Mouse (Mus musculus): ENCODE data around the gene Bsdc1.
"Not testable (repeated sequence)": the region's sequence is repeated elsewhere in the genome, so short reads cannot be mapped to it uniquely, and the experiment has no call there.

The Bsdc1 gene

DNA sequence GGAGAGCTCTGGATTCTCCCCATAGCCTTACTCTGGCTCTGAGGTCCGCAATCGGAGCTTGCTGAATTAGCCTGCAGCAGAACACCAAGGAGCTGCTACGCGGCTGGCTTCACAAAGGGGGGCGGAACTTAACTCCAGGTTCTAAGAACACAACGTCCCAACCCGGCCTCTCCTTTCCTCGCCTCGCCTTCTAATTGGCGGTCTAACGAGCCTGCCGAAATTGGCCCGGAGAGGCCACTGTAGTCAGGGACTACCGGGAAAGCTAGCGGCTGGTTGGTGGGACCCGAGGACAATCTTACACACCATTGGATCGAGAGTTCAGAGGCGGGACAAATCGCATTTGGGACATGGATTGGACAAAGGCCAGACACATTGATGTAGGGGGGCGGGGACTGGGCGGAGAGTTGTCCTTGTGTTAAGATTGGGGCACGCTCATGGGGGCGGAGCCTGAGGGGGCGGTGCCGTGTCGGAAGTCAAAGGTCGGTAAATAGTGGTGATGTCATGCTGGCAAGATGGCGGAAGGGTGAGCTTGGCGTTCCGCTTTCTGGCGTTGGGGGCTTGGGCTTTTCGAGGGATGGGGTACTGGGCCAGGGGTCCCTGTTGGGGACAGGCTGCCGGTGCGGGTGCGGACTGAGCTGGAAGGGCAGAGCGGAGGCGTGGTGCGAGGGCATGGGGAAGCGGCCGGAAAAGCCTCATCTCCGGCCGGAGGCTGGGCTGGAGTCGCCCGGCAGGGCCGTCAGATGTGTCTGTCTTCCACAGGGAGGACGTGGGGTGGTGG lies at the start of gene Bsdc1:
TSS of gene Bsdc1 (plus strand) at position 399 of the 778 bp plus-strand sequence.
- peak; percentile 100 for DNase-seq (ENCODE audit: low read depth)

DNA sequence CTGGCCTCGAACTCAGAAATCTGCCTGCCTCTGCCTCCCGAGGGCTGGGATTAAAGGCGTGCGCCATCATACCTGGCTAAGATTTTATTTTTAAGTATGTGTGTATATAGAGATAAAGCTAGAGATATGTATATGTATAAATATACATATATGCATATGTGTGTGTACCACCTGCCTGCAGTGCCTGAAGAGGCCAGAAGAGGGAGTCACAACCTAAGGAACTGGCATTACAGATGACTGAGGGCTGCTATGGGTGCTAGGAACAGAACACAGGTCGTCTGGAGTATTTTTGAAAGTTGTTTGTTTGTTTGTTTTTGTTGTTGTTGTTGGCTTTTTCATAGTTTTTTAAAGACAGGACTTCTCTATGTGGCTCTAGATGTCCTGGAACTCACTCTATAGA lies 45.5 kb upstream of the Bsdc1 start:
- no peak for DNase-seq (ENCODE audit: low read depth)

DNA sequence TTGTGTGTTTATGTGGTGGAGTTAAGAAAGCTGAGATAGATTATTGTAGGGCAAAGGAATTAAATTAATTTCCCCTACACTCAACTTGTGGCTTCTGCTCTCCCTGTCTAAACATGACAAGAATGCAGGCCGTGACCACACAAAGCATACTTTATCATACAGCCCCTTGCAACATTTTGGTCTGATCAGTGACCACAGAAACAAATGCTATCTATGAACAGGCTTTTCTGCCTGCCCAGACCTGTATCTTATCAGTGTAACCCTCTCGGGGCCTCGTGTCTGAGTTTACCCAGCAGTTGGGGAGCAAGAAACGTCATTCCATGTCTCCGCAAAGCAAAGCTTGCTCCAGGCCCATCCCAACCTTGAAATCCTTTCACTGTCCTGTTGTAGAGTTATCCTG lies 44.9 kb upstream of the Bsdc1 start:
- DNase-seq (ENCODE audit: low read depth), result no peak

DNA sequence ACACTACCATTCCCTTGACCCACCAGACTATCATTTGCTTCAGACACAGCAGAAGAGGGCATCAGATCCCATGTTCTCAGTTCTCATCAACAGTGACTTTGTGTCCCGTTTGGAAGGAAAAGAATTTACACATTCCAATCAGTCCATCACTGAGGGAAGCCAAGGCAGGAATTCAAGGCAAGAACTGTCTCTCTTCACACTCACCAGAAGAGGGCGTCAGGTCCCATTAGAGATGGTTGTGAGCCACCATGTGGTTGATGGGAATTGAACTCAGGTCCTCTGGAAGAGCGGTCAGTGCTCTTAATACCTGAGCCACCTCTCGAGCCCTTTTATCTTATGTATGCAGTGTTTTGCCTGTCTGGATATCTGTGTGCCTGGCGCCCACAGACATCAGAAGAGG lies 43.1 kb upstream of the Bsdc1 start:
- DNase-seq (ENCODE audit: low read depth), result no peak

DNA sequence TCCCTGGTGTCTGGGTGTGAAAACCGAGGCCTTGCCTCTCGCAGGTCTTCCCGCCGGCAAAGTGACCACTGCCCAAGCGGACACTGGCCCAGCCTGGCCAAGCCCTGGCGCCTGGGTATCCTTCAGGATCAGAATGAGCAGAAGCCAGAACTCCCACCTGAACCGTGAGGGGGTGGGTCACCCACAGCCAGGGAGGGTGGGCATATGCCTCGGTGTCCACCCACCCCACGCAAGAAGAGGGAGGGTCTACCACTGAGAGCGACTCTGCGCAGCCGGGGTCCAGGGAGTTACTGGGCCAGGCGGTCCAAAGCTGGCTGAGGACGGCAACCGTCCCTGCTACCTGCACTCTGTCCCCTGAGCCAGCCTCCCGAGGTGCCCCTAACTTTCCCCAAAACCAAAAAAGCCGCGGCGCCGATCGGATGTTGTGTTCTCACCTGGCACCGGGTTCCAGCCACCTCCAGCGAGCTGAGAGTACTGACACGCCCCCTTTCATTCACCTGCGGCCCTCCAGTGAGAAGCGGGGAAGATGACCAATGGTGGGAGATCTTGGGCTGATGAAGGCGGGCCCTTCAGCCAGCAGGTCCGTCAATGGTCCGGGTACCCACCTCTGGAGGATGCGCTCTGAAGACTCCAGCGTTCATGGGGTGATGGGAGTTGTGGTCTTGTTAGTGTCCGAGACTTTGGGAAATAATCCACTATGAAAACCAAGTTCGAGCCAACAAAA lies 20.9 kb upstream of the Bsdc1 start, which contains the start of gene Zbtb8b:
TSS of gene Zbtb8b (minus strand) at position 514 of the 724 bp plus-strand sequence.
- DNase-seq (ENCODE audit: low read depth), result no peak

DNA sequence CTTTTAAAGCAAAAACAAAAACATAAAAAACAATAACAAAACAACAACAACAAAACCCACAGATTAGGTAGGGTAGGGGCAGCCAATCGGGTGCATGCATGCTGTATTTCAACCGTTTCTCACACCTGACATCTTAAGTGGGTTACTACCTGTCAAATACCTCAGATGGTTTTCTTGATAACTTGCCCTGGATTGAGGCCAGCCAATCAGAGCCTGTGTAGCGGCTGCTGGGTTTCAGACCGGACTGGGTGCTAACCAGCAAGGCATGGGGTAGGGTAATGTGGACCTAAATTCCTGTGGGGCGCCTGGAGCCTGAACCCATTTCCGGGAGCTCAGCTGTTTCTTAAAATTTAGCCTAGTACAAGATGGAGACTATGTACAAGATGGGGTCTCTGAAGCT lies 20.2 kb upstream of the Bsdc1 start:
- no peak for DNase-seq (ENCODE audit: low read depth)

DNA sequence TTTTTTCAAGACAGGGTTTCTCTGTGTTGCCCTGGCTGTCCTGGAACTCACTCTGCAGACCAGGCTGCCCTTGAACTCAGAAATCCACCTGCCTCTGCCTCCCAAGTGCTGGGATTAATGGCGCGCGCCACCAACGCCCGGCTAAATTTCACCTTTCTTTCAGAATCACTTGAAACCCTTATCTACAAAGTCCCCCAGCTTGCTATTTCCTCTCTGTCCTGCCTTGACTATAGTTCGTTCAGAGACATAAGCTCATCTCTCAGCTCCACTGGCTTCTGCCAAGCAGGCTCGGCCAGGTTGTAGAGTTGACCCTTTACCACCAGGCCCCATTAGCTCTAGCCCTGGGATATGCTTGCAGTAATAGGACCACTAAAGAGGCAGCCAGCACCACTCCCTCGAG lies 14.0 kb upstream of the Bsdc1 start:
- no peak for DNase-seq (ENCODE audit: low read depth)

DNA sequence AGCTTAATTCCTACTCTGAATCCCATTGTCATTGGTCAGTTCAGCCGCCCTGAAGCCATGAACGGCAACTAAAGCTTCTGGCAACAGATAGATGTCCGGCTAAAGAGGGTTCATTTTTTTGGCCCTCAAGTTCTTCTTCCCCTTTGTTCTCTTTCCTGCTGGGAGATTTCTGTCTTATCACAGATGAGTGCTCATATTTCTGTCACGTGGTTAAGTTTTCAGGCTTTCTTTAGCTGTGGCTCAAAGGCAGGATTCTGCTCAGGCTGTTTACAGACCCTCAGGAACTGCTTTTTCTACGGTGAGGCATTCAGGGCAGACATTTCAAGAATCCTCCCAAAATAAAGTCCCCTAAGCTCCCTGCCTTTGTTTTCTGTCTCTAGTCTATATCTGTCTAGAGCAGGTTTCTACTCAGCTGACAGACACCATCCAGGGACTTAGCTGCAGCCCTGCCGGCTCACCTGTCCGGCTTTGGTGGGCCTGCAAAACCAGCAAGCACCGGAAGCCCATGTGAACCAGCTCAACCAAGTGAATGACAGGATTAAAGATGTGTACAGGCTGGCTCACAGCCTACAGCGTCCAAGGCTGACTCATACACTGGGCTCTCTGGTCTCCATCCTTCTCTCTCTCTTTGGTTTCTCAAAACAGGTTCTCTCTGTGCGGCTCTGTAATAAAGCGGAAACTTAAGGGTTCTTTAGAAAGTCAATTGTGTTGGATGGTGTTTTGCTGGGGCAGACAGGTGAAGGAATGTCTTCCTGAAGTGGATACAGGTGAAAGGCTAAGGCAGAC lies 13.4 kb upstream of the Bsdc1 start:
- no peak for DNase-seq (ENCODE audit: low read depth)

DNA sequence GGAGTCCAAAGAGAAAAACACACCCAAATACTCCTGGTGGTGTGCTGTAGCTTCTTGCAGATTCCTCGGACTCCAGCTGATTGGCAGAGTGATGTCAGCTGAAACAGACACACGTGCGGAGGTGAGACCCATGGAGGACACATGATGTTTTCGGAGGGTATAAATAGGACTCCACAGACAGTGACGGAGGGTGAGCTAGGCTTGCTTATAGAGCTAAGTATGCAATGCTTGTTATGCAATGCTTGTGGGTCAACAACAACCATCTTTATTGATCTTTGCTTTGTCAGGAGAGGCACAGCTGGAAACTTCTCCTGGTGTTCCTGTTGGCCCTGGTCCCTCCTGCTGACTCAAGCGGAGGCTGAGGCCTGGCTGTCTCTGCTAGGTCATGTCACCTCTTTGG lies 12.7 kb upstream of the Bsdc1 start:
- DNase-seq (ENCODE audit: low read depth), result no peak

DNA sequence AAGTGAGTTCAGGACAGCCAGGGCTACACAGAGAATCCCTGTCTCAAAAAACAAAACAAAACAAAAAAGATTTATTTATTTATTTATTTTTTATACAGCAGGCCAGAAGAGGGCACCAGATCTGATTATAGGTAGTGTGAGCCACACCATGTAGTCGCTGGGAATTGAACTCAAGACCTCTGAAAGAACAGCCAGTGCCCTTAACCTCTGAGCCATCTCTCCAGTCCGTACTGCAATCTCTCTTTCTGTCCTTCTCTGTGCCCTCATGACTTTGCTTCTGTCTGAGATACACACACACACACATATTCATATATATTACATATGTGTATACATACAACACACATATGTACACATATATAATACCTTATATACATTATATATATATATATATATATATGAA lies 10.5 kb upstream of the Bsdc1 start:
- no peak for DNase-seq (ENCODE audit: low read depth)

DNA sequence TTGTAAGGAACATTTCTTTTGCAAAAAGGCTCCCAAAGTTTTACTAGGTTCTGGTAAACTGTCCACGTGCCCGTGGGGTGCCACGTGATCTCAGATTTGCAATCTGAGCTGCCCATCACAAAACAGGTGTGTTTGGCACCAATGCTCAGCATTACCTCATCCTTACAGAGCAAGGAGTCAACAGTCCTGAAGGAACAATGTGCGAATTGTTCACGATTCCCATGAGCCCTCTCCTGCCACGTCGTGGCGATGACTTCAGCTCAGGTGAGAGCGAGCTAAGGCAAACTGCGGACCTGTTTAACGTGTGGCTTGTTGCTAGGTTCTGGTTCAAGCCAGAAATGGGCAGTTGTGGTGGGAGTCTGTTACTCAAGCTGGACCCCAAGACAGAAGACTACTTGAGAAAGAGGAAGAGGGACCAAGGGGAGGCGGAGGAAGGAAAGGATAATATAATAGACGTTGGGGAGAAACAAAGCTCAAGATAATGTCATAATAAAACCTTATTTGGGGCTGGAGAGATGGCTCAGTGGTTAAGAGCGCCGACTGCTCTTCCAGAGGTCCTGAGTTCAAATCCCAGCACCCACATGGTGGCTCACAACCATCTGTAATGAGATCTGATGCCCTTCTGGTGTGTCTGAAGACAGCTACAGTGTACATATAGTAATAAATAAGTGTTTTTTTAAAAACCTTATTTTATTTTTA lies 9.8 kb upstream of the Bsdc1 start:
- DNase-seq (ENCODE audit: low read depth), result no peak

DNA sequence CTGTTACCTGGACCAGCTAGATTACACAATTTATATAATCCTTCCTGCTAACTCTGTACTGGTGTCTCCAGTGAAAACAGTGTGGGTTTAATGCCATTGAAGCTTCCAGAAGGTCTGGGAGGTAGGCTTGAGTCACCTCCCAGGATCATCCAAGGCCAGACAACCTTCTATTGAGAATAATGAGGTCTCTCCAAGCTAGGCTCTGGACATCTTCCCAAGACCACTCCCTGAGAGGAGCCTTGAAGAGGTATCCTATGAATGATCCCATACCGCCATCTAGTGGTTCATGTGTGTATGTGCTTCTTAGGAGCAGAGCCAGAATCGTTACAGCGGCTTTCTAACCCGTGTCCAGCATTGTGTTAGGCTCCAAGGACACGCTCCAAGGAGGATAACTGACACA lies 6.1 kb upstream of the Bsdc1 start:
- DNase-seq (ENCODE audit: low read depth), result peak; percentile 79

DNA sequence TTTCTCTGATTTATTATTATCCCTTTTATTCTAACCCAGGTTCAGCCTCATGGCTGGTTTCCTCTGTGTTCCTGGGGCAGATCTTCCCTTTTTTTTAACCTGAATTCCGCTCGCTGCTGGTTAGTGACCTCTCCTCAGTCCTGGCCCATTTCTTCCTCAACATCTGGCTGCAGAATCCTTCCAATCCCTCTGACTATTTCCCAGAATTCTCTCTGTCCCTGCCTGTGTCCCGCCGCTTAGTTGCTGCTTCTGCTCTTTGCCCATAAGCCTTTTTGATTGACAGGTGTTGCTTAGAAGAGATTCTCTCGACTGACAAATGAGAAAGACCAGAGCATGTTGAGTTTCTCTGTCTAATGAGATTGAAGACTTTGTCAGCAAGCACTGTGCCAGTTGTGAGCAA lies 5.3 kb upstream of the Bsdc1 start:
- DNase-seq (ENCODE audit: low read depth), result no peak

DNA sequence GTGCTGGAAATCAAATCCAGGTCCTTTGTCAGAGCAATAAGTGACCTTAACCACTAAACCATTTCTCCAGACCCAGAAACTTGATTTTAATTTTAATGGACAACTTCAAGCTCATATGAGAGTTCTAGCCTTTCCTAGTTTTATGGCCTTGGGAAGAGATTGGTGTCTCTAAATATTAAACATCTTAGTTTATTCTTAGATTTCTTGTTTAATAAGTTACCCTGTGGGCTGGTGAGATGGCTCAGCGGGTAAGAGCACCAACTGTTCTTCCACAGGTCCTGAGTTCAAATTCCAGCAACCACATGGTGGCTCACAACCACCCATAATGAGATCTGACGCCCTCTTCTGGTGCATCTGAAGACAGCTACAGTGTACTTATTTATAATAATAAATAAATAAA lies 4.1 kb upstream of the Bsdc1 start:
- not testable (repeated sequence) for DNase-seq (ENCODE audit: low read depth)

DNA sequence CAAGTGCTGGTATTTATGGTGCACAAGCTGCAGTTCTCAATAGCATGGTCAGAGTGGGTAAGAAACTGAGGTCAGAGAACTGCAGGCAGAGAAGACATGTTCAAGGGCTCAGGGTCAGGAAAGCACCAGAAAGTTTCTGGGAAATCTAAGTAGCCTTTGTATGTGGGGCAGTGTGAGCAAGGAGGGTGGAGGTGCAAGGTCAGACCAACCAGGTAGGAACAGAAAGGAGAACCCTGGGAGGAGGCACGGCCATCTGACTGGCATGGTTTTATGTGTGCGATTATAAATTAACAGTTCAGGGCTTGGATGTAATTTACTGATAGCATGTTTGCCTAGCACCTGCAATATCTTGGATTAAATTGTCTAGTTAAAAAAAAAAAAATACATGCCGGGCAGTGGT lies 1.7 kb upstream of the Bsdc1 start:
- DNase-seq (ENCODE audit: low read depth), result no peak

DNA sequence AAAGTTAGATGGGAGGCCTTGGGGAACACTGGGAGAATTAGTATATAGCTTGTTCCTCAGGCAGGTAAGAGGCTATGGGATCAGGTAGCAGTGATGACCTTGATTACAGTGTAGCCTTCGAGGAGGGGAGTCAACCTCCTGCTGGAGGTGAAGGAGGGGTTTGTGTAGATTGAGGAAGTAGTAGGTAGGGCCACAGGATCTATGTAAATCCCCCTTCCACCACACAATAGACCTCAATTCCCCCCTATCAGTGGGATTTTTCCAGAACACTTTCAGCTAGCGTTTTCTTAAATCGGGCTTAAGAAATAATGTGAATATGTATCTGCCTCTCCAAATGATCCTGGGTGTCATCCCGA lies 576 bp upstream of the Bsdc1 start:
- DNase-seq (ENCODE audit: low read depth), result no peak

DNA sequence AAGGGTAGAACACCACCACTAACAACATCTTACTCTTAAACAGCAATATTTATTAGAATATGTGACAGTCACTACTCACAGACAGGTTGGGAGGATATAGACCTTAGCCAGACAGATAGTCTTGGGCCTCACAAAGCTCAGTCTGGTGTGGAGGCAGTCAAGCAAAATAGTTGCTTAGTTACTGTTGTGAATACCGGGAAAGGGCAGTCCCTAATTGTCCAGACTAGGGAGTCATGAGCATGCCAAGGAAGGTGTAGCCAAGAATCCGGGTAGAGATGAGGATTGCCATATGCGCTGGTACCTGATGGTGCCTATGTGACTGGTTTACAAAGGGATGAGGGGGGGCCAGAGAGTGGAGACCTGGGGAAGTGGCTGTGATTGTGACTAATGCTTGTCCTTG lies 737 bp downstream of the Bsdc1 start:
- no peak for DNase-seq (ENCODE audit: low read depth)

DNA sequence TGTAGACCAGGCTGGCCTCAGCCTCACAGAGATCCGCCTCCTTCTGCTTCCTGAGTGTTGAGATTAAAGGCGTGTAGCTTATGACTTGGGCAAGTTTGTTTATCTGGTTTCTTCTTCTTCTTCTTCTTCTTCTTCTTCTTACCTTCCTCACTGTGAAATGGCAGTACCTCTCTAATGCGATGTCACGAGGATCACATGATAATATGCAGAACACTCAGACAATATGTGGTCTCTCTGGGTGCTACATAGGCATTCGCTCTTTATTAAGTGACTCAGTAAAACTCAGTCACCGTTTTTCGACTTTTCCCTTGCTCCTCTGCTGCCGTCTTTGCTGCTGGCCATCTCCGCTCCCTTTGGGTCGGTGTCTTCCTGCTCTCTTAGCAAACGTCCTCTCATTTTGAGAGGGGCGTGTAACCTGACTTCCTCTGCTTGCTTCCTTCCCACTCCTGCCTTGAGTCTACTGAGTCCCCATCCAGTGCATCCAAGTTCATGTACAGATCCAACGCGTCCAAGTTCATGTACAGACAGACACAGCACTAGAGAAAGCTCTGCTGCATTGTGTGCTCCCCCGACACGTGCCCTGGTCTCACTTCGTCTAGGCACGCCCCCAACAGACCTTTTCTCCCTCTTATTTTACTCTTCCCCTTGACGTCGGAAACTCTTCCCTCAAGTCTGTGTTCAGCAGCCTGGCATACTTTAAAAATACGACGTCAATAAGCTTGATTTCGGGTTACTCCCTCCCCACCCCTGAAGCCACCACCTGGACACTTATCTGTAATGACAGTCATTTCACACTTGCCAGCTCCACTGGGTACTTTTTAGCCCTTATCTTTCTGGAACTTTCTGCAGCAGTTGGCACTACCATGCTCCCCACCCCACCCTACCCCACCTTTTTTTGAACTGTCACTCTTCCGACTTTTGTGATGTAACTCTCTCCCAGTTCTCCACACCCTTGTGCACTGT lies 2.0 kb downstream of the Bsdc1 start:
- DNase-seq (ENCODE audit: low read depth), result no peak

DNA sequence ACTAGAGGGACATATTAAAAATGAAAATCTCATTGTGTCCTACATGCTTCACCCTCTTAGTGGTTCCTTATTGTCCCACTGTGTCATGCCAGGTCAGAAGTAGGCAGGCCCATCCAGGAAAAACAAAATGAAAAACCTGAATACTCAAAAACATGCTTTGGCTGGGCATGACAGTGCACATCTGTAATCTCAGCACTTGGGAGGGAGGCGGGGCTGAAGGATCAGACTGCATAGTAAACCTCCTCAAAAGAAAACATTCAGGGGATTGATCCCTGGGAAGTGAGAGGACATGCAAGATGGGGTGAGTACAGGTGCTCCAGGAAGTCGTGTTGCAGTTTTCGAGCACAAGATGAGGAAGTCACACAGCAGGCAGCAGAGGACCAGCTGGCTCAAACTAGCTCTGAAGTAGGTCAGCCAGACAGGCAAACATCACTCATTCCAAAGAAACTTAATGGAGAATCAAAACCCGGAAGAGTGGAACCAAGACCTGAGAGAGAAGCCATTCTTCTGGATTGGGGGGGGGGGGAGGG lies 3.0 kb downstream of the Bsdc1 start:
- no peak for DNase-seq (ENCODE audit: low read depth)

DNA sequence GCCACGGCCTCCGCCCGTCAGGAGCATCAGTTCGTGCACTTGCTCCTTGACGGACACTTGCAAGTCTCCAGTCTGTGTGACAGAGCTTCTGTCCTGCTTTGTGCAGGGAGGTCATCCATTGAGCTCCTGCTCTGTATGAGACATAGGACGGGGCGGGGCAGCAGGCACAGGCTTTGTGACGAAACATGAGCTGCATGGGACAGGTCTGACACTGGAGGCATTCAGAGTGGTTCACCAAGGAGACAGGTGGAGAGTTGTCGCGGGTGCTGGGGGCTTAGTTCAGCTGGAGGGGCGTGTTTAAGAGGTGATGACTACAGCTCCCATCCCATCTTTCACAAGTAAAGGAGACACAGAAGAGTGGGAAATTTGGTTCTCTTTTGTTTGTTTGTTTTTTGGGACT lies 14.7 kb downstream of the Bsdc1 start:
- DNase-seq (ENCODE audit: low read depth), result no peak

DNA sequence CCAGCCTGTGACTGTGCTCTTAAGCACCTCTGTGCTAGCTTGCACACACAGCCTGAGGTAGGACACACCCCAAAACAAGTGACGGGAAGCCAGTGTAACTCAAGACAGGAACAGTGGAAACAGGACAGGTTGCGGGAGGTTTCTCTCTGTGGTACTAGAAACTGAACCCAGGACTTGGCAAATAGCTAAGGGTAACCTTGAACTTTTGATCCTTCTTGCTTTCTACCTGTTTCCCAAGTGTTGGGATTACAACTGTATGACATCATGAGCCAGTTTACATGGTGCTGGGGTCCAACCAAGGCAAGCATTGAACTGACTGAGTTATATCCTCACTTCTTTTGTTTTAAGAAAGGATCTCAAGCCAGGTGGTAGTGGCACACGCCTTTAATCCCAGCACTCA lies 18.5 kb downstream of the Bsdc1 start:
- no peak for DNase-seq (ENCODE audit: low read depth)

All from c-Kit-positive CD71-negative TER-119-negative erythroid progenitor cells, embryonic 14.5 days (primary cell).